Mouse (Mus musculus) intestine, embryonic 14.5 days (tissue): ENCODE measurements around the gene Jarid2. TPM values are rescaled to one million over a fixed set of nuclear protein-coding genes. Genes with fewer than 3 reads are reported as not detected.

Source experiments
- ATAC-seq: fragments of 200-750 bp; cut with Nextera tagmentation; replicated peaks from 2 replicates; pipeline ENCODE4 v1.8.0; 2017; ENCODE audit warnings: low read depth, moderate number of reproducible peaks, moderate TSS enrichment, moderate library complexity; ENCODE audit not compliant: low FRiP score, low TSS enrichment
- DNase-seq: peaks from one replicate; pipeline ENCODE4 v3.0.0-alpha.2; 2018; ENCODE audit warnings: low spot score
- H3K27ac ChIP-seq: fragments of 300-500 bp; sonication (generic); 2 replicates; pipeline ENCODE4 v1.5.1; 2014; ENCODE audit warnings: low read depth, mild to moderate bottlenecking, control low read depth
- H3K27me3 ChIP-seq: fragments of 300-500 bp; sonication (generic); replicated peaks from 2 replicates; pipeline ENCODE4 v1.6.1; 2014; ENCODE audit warnings: low read length, control low read depth; ENCODE audit not compliant: control insufficient read depth, insufficient read depth
- H3K36me3 ChIP-seq: fragments of 300-500 bp; sonication (generic); 2 replicates; pipeline ENCODE4 v1.6.1; 2014; ENCODE audit warnings: low read length, control low read depth; ENCODE audit not compliant: control insufficient read depth, insufficient read depth
- H3K4me1 ChIP-seq: fragments of 300-500 bp; sonication (generic); replicated peaks from 2 replicates; pipeline ENCODE4 v1.6.1; 2014; ENCODE audit warnings: low read length, control low read depth, mixed read lengths; ENCODE audit not compliant: control insufficient read depth, insufficient read depth
- H3K4me2 ChIP-seq: fragments of 300-500 bp; sonication (generic); 2 replicates; pipeline ENCODE4 v1.6.1; 2014; ENCODE audit warnings: low read length
- H3K4me3 ChIP-seq: fragments of 300-500 bp; sonication (generic); 2 replicates; pipeline ENCODE4 v1.5.1; 2014; ENCODE audit warnings: low read depth, low read length, control low read depth, mixed read lengths
- H3K9ac ChIP-seq: fragments of 300-500 bp; sonication (generic); 2 replicates; pipeline ENCODE4 v1.6.1; 2014; ENCODE audit warnings: mild to moderate bottlenecking, low read length
- H3K9me3 ChIP-seq: fragments of 300-500 bp; sonication (generic); 2 replicates; pipeline ENCODE4 v1.6.1; 2016; ENCODE audit warnings: low read length, control low read depth; ENCODE audit not compliant: control insufficient read depth
- WGBS: fragments of 180-500 bp; shearing (Covaris S2); extraction: QIAGEN DNeasy Blood & Tissue Kit; methylation state at CpG from one replicate; pipeline ENCODE4 v1.1.7; 2014; 5-methylcytosine and 5-hydroxymethylcytosine counted together
- polyA plus RNA-seq: library from polyadenylated mRNA; unstranded; fragments of >200 nt; fragmentation: Nextera tagmentation; extraction: Ambion mirVana; gene quantifications from 2 replicates; pipeline ENCODE4 v1.2.1, GENCODE M21; 2014

The Jarid2 gene
- polyA plus RNA-seq, 1 experiment from 2014 or later, result 20.3 TPM

DNA sequence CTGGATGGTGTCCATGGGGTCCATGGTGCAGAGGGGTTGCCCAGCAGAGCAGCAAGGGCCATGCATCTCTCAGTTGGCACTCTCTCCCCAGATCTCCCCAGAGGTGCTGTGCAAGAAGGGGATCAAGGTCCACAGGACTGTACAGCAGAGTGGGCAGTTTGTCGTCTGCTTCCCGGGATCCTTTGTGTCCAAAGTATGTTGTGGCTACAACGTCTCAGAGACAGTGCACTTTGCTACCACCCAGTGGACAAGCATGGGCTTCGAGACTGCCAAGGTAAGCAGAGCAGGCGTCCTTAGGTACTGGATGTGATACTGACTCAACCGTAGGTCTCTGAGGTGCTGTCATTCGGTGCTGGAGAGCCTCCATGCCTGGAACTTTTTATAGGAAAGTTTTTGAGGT is 184.3 kb downstream of the Jarid2 start:
- no peak for ATAC-seq
- H3K4me3 ChIP-seq, result no peak overlapping the region
- no peaks in the 10 kb centered on the region for H3K9me3 ChIP-seq
- 0 out of 2 replicates have a peak, but pooled peaks cover 3% of the 10 kb centered on the region for H3K4me1 ChIP-seq
- no peak overlapping the region for H3K9ac ChIP-seq
- 65% methylated on average over 7 of the region's 7 CpGs for WGBS
- DNase-seq, result no peak
- peaks cover 87% of the 10 kb centered on the region for H3K36me3 ChIP-seq
- H3K27me3 ChIP-seq, result no peaks in the 10 kb centered on the region
- H3K27ac ChIP-seq, result no peak overlapping the region
- no peak overlapping the region for H3K4me2 ChIP-seq

DNA sequence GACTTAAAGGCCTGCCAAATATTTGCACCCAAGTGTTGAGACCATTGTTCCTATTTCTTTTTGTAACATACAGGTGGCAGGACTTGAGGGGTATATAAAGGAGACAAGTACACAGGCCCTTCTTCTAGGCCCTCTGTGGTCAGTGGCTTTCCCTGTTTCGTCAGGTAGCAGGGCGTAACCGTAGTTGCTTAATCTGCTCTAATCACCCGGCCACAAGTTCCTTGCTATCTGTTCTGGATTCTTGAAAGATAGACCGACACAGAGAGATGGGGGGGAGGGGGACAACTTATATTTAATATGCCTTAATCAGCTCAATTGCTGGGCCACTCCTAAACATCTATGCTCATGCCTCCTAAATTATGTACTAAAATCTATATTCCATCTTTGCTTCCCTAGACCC is 186.1 kb downstream of the Jarid2 start:
- WGBS, result 89% methylated on average over 5 of the region's 5 CpGs
- ATAC-seq (no peak), DNase-seq (no peak)
- Histone ChIP-seq H3K4me3 (no peak overlapping the region), H3K9ac (no peak overlapping the region), H3K4me2 (no peak overlapping the region), H3K9me3 (no peaks in the 10 kb centered on the region), H3K27me3 (no peaks in the 10 kb centered on the region), H3K27ac (no peak overlapping the region), H3K36me3 (peaks cover 93% of the 10 kb centered on the region), H3K4me1 (no peaks in the 10 kb centered on the region)

GRCm38 (mm10) chr13:44915945-44916344 is 186.7 kb downstream of the Jarid2 start:
- peaks cover 93% of the 10 kb centered on the region for H3K36me3 ChIP-seq
- H3K9me3 ChIP-seq, result no peaks in the 10 kb centered on the region
- no peak overlapping the region for H3K4me3 ChIP-seq
- H3K9ac ChIP-seq, result no peak overlapping the region
- DNase-seq, result no peak
- H3K27me3 ChIP-seq, result no peaks in the 10 kb centered on the region
- WGBS, result 67% methylated on average over 4 of the region's 4 CpGs
- no peak for ATAC-seq
- no peak overlapping the region for H3K27ac ChIP-seq
- H3K4me1 ChIP-seq, result no peaks in the 10 kb centered on the region
- no peak overlapping the region for H3K4me2 ChIP-seq

- ATAC-seq, result no peak
- Histone ChIP-seq H3K27ac (no peak overlapping the region), H3K27me3 (no peaks in the 10 kb centered on the region), H3K36me3 (peaks cover 97% of the 10 kb centered on the region), H3K9me3 (no peaks in the 10 kb centered on the region), H3K4me2 (no peak overlapping the region), H3K4me3 (no peak overlapping the region), H3K4me1 (no peaks in the 10 kb centered on the region), H3K9ac (no peak overlapping the region)
- DNase-seq, result no peak
- WGBS, result 90% methylated on average over 4 of the region's 4 CpGs
Observed at GRCm38 (mm10) chr13:44917202-44917601, 187.9 kb downstream of the Jarid2 start.

GRCm38 (mm10) chr13:44918269-44918668 is 189.0 kb downstream of the Jarid2 start:
- H3K27ac ChIP-seq, result no peak overlapping the region
- DNase-seq (no peak), ATAC-seq (no peak)
- 99% methylated on average over 2 of the region's 2 CpGs for WGBS
- H3K4me3 ChIP-seq, result no peak overlapping the region
- H3K9me3 ChIP-seq, result no peaks in the 10 kb centered on the region
- peaks cover 98% of the 10 kb centered on the region for H3K36me3 ChIP-seq
- H3K9ac ChIP-seq, result no peak overlapping the region
- no peaks in the 10 kb centered on the region for H3K27me3 ChIP-seq
- no peaks in the 10 kb centered on the region for H3K4me1 ChIP-seq
- H3K4me2 ChIP-seq, result no peak overlapping the region

DNA sequence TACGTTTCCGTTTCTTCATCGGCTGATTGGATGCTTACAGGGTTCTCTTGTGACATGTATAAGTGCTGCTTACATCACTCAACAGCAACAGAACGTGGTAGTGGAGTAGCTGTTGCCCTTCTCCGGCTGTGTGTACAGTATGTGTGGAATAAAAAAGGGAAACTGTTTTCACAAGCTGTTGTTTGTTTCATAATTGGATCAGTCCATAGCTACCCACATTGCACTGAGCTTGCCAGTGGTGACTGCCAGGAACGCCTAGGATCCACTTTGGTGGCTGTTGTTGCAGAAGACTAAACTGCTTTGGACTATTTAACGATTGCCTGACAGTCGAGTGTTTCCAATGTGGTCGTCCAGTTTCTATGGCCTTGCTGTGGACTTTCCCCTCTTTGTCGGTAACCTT is 191.8 kb downstream of the Jarid2 start:
- Histone ChIP-seq H3K27ac (no peak overlapping the region), H3K4me1 (no peaks in the 10 kb centered on the region), H3K9ac (no peak overlapping the region), H3K4me3 (no peak overlapping the region), H3K4me2 (no peak overlapping the region), H3K27me3 (no peaks in the 10 kb centered on the region), H3K9me3 (no peaks in the 10 kb centered on the region), H3K36me3 (peaks cover 89% of the 10 kb centered on the region)
- DNase-seq (no peak), ATAC-seq (no peak)
- 71% methylated on average over 10 of the region's 10 CpGs for WGBS

DNA sequence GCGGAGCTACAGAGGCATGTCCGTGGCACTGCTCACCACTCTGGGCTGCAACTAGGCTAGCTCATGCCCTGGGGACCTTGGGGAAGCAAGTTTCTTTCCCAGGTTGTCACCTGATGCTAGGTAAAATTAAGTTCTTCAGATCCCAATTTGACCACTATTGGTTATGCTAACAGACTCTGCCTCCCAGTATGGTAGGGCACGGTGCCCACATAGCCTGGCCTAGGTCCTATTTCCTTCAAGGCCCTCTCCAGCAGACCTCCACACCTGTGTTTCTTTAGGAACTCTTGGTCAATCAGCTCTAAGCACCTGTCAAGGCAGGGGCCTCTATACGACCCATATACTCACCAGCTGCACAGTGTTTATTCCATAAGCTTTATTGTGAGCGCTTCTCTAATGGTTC is 192.4 kb downstream of the Jarid2 start:
- no peak for ATAC-seq
- Histone ChIP-seq H3K9me3 (no peaks in the 10 kb centered on the region), H3K4me2 (no peak overlapping the region), H3K4me1 (no peaks in the 10 kb centered on the region), H3K4me3 (no peak overlapping the region), H3K9ac (no peak overlapping the region), H3K36me3 (peaks cover 83% of the 10 kb centered on the region), H3K27ac (no peak overlapping the region), H3K27me3 (no peaks in the 10 kb centered on the region)
- no peak for DNase-seq
- WGBS, result 86% methylated on average over 5 of the region's 5 CpGs

- Histone ChIP-seq H3K27ac (no peak overlapping the region), H3K4me2 (no peak overlapping the region), H3K9ac (no peak overlapping the region), H3K36me3 (peaks cover 66% of the 10 kb centered on the region), H3K27me3 (no peaks in the 10 kb centered on the region), H3K9me3 (no peaks in the 10 kb centered on the region), H3K4me1 (no peaks in the 10 kb centered on the region), H3K4me3 (no peak overlapping the region)
- 97% methylated on average over 3 of the region's 3 CpGs for WGBS
- ATAC-seq (no peak), DNase-seq (no peak)
Observed at GRCm38 (mm10) chr13:44924042-44924441, 194.8 kb downstream of the Jarid2 start.

DNA sequence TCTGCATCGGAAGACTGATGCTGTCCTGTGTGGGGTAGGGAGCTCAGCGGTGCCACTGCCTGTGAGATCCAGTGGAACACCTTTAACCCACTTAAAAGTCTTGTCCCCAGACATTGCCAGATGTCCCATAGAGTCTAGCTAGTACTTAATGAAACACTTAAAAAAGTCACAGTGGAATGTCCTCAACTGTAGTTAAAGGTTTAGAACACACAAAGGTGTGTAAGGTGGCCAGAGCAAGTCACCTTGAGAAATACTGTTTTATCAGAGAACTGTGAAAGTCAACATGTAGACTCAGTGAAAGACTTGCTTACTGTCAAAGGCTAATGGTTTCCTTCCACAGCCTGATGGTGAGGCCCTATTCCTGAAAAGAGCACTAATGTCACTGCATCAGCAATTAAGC is 195.9 kb downstream of the Jarid2 start:
- no peak overlapping the region for H3K4me2 ChIP-seq
- H3K27ac ChIP-seq, result no peak overlapping the region
- 92% methylated on average over 2 of the region's 2 CpGs for WGBS
- peaks cover 61% of the 10 kb centered on the region for H3K36me3 ChIP-seq
- DNase-seq (no peak), ATAC-seq (no peak)
- H3K9ac ChIP-seq, result no peak overlapping the region
- no peak overlapping the region for H3K4me3 ChIP-seq
- H3K9me3 ChIP-seq, result no peaks in the 10 kb centered on the region
- H3K4me1 ChIP-seq, result no peaks in the 10 kb centered on the region
- no peaks in the 10 kb centered on the region for H3K27me3 ChIP-seq
